Mouse (Mus musculus) gastrocnemius, postnatal 25 days (tissue): Measurements from ENCODE around the gene Drg1. TPM values are rescaled to one million over a fixed set of nuclear protein-coding genes. Genes with fewer than 3 reads are reported as not detected.
"Not testable (repeated sequence)": the region's sequence is repeated elsewhere in the genome, so short reads cannot be mapped to it uniquely, and the experiment has no call there.

Experiments used
- DNase-seq: peaks from one replicate; pipeline ENCODE4 v3.0.0; 2022
- total RNA-seq, 2 experiments: library from RNA; stranded (reverse); gene quantifications; 1 replicate in 1 of 2; 2 replicates in 1 of 2; pipeline ENCODE4 v1.2.3; 2021

Gene Drg1
- total RNA-seq, 2 experiments from 2014 or later, result 42.8 to 45.0 TPM

DNA sequence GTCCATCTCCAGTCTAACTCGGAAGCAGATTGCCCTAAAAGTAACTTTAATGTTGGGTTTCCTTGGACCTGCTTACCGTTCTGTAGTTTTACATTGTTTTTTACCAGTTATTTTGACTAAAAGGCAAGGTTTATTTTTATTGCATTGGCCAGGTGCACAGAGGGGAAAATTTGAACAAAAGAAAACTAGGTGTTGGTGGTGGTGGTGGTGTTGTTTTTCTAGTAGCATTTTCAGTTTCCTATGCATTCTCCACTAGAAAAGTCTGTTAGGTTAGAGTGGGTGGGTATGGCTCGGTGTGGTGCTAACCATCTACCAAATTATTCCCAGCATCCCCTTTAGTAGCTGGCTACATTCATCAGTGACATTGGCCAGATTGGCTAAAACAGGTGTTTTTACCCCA is 59.4 kb downstream of the Drg1 start:
- no peak for DNase-seq

DNA sequence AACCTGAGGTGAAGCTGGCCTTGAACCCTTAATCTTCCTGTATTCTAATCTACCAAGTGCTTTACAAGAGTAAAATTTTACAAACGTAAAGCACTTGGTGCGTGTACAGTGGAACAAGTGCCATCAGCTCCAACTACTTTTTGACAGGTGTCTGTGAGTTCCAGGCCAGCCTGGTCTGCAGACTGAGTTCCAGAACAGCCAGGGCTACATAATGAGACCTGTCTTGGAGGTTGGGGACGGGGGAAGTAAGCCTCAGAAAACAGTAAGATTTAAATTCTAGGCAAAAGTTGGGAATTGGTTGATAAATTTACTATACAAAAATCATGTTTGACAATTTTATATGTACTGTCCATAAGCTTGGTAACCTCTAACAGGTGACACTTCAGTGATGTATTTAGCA is 61.0 kb downstream of the Drg1 start:
- no peak for DNase-seq

DNA sequence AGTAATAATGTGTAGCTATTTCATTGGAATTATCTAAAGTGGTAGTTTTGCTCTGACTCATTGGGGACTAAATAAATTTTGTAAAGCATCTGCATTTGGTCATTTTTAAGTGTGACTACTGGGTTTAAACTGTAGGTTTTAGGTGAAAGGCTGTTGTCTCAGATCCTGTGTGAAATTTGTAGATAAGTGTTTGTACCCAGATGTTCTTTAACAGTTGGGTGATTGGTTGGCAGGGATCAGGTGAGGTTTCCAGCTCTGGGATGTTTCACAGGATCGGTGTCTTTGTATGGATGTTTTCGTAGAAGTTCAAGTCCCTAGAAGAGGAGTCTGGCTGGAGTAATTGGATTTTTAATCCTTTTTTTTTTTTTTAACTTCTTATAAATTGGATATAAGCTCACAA is 62.4 kb downstream of the Drg1 start:
- DNase-seq, result no peak

DNA sequence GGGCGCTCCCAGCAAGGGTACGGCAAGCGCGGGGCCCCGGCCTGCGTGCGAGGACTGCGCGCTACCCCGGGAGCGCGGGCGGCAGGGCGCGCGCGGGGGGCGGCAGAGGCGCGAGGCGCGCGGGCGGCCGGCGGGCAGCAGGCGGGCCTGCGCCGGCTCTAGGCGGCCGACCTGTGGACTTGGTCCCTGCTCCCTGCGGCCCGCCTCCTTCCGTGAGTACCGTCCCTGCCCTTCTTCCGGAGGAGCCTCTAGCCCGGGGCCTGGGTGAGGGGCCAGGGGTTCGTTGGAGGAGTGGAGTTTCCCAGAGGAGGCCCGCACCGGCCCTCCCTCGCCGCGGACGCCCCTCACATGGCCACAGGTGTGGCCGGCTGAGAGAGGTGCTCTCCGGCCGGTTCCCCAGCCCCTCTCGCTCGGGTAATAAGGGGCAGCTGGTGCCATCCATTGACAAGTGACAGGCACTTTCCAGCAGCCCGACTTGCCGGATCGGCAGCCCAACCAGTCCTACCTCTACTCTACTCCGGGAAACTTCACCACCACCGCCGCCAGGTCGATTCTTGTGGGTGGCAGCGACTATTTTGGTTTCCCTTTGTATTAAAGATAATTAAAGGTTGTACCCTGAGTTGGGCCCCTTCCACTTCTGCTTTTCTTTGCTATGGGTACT is 63.3 kb downstream of the Drg1 start:
- DNase-seq, result peak; percentile 48

DNA sequence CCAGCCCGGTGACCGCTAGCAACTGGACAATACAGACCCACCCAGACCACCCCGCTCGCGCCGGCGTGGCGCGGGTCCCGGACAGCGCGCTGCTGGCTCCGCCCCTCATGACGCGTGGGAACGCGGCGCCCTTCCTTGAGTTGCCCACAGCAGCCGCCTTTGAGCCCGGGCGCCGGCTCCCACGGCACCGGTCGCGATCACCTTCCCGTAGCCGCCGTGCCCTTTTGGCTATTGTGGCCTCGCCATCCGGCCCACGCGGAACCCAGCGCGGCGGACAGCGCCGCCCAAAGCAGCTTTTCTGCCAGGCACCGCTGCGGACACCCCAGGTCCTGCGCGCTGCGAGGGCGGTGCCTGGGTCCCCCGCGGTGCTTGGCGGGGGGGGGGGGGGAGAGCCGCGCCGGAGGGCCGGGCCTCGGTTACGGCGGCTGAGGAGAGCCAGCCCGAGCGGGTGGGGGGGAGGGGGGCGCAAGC is 63.9 kb downstream of the Drg1 start, which contains the start of gene Eif4enif1:
Gene Eif4enif1, plus strand, starts transcription at position 162 of the 471 bp plus-strand sequence.
- DNase-seq, result peak; percentile 88

DNA sequence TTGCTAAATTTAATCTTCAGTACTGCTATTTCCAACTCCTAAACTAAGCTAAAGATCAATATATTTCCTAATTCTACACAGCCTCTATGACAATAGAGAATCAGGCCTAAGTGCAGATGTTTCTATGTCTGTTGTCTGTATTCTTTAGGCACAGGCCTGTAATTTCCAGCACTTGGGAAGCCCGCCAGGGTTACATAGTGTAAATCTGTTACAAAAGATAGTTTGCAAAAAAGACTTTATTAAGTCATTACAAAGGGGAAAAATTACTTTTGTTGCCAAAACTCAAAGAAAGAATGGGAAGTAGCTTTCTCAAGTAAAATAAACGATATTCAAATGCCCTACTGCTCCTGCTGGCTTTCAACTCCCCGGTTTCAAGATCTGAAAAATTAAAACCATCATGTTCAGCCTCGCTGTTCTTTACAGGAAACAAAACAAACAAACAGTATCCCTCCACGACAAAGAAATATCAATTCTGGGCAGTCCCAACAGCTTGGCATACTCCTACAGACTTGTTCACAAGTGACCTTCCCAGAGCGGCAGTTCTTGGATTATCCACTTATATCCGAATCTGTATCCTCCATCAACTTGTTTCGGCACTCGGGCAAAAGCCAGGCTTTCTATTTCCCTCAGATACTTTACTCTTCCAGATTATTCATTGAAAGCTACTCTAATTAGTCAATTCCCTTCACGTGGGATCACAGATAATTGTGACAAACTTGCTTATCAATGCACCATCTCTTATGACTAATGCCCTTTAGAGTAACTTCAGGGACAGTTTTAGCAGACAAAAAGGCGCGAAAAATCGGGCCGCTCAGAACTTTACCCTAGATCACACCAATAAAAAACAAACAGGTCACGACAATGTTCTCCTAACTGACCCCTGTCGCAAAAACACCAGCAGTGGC is 64.6 kb downstream of the Drg1 start:
- no peak for DNase-seq

DNA sequence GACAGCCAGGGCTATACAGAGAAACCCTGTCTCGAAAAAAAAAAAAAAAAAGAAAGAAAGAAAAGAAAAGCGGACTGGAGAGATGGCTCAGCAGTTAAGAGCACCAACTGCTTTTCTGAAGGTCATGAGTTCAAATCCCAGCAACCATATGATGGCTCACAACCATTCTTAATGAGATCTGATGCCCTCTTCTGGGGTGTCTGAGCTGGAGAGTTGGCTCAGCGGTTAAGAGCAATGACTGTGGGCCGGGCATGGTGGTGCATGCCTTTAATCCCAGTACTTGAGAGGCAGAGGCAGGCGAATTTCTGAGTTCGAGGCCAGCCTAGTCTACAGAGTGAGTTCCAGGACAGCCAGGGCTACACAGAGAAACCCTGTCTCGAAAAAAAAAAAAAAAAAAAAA is 65.6 kb downstream of the Drg1 start:
- peak; percentile 5 for DNase-seq

DNA sequence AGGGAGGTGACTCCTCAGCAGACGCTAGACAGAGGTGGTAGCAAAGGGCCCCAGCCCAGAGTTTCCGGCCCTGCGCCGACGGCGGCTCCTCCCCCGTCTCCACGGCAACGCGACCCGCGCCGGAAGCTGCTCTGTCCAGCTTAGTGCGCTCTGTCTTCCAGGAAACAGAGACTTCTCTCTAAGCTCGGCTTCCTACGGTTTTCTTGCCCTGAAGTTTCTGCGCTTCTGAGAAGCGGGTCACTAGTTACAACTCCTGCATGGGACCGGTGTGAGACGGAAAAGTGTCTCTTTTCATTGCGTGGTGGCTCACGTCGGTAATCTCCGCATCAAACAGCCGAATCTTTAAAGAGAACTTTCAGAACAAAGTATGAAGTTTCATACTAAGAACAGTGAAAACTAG is 72.9 kb downstream of the Drg1 start, which contains the start of gene Sfi1:
Gene Sfi1, minus strand, starts transcription at position 101 of the 400 bp plus-strand sequence.
- DNase-seq, result no peak

DNA sequence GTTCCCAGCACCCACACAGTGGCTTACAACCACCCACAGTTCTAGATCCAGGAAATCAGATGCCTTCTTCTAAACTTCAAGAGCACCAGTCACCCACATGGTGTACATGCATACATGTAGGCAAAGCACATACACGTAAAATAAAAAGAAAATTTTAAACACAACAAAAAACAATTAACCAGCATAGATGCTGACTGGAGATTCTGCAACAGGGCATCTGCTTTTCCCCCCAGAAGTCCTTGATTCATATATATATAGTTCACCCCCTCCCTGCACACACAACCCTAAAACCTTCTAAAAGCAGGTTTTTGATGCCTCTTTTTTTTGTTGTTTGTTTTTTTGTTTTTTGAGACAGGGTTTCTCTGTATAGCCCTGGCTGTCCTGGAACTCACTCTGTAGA is 83.5 kb downstream of the Drg1 start:
- DNase-seq, result not testable (repeated sequence)

DNA sequence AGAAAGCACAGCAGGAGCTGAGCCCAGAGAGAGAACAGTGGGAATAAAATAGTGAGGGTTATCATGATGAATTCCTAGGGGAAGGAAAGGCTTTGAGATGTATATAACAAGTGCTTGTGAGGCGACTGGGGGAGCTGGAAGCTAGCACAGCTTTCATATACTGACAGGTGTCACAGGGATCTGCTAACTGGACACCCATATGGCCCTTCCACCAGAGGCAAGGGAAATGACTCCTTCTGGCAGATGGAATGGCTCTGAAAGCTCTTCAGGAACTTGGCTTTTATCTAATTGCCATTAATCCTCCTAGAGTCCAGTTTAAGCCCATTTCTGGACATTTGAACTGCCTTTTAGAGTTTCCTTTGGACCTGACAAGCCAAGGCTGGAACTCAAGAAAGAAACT is 84.2 kb downstream of the Drg1 start:
- not testable (repeated sequence) for DNase-seq

DNA sequence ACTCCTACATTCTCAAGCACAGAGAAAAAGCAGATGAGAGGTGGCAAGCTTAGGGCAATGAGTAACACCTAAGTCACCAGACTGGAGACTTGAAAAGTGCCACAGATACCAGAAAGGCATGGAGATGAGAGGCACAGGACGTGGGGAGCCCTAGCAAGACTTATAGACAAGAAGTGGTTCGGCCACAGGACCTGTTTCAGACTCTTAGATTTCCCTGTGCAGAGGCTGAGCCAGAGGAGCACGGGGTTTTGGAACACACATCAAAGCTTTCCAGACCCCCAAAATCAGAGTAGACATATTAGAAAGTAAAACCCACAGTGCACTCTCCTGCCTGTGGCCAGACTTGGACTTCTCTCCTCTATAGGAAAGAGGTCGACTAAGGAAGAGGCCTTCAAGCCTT is 85.0 kb downstream of the Drg1 start:
- DNase-seq, result peak; percentile 77

DNA sequence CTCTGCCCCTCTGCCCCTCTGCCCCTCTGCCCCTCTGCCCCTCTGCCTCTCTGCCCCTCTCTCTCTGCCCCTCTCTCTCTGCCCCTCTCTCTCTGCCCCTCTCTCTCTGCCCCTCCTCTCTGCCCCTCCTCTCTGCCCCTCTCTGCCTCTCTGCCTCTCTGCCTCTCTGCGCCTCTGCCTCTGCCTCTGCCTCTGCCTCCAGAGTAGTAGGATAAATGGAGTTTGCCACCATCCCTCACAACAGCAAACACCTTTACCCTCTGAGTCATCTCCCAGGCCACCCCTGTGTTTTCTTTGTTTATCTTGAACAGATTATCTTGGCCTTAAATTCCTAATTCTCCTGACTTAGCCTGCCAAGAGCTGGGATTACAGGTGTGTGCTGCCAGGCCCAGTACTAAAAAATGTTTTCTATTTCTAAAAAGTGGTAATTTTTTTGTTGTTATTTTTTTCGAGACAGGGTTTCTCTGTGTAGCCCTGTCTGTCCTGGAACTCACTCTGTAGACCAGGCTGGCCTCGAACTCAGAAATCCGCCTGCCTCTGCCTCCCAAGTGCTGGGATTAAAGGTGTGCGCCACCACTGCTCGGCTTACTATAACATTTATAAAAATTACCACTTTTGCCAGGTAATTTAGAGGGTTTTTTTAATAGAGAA is 85.6 kb downstream of the Drg1 start:
- not testable (repeated sequence) for DNase-seq

DNA sequence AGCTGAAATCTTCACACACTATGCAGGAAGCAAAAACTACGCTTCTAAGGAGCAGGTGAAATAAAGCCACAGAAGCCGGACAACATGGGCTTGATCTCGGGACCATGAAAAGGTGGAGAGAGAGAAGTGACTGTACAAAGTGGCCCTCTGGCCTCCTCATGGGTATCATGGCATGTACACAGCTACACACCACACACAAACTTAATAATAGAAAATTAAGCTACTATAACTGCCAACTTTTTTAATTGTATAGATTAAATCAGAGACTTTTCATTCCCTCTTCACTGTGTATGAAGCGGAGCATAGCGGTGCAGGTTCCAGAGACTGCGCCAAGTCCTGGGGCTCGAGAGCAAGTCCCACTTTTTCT is 86.5 kb downstream of the Drg1 start:
- peak; percentile 39 for DNase-seq

DNA sequence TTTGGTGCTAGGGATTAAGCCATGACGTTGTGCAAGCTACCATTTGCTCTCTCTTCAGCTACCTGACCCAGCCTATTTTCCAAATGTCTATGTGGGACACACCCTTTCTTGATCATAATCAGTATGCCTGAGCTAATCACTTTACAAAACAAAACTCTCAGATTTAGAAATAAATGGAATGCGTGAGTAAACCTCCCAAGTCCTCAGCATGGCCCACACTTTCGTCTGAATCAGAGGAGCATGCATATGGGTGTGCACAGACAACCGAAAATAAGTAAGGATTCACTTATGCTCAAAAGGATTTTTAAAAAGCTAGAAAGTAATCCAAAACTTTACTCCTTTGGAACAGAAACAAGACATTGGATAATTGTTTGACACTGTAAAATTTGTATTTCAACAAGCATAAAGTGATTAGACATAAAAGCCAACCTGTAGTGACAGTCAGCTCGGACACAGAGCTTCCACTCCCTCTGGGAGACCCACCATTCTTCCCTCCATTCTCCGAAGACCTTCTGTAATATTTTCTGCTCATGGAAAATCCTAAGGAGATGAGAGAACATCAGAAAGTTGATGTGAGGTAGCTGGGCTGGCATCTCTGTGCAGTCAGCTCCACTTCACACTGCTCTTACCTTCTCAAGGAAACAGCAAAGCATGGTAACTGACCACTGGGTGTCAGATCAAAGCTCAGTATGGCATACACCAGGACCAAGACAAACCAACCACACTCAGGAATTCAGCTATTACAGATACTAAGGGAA is 87.1 kb downstream of the Drg1 start:
- peak; percentile 40 for DNase-seq

DNA sequence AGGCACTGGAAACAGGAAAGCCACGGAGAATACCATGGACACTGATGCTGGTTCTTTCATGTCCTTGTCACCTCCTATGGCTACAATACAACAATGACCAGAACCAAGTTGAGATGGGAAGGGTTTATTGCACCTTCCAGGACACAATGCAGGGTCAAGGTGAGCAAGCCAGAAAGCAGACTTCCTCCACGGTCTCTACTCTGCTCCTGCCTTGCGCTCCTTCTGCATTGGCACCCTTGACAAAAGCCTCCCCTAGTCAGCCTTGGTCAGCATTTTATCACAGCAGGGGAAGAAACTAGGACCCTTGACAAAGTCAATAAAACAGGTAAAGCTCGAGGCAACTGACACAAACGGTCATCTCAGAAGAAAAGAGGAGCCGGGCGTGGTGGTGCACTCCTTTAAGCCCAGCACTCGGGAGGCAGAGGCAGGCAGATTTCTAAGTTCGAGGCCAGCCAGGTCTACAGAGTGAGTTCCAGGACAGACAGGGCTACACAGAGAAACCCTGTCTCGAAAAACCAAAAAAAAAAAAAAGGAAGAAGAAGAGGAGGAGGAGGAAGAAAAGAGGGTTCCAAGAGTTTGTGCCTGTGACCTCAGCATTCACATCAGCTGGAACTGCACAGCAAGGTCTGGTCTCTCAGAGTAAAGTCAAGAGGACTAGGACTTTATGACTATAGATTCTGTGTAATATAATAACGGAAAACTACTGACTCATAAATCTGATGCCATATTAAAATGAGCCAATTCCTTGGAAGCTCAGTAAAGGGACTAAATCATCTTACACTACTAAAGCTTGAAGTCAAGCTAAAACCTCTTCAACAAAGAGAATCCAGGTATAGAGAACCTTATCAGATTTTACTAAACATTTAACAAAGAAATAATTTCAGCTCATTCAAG is 92.5 kb downstream of the Drg1 start:
- DNase-seq, result peak; percentile 77

DNA sequence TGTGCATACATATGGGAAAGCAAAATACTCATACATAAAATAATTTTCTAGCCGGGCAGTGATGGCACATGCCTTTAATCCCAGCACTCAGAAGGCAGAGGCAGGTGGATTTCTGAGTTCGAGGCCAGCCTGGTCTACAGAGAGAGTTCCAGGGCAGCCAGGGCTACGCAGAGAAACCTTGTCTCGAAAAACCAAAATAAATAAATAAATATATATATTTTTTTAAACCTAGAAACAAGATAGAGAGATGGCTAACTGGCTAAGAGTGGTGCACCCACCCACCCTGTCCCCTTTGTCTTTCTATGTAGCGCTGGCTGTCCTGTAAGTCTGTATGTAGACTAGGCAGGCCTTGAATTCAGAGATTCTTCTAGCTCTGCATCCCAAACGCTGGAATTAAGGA is 93.7 kb downstream of the Drg1 start:
- not testable (repeated sequence) for DNase-seq

DNA sequence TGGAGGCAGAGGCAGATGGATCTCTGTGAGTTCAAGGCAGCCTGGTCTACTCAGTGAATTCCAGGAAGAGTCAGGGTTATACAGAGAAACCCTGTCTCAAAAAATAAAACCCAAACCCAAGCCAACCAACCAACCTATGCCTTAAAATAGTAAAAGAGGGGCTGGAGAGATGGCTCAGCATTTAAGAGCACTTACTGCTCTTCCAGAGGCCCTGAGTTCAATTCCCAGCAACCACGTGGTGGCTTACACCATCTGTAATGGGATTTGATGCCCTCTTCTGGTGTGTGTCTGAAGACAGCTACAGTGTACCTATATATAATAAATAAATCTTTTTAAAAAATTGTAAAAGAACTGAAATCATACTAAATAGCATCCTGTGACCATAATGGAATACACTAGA is 94.3 kb downstream of the Drg1 start:
- peak; percentile 57 for DNase-seq

DNA sequence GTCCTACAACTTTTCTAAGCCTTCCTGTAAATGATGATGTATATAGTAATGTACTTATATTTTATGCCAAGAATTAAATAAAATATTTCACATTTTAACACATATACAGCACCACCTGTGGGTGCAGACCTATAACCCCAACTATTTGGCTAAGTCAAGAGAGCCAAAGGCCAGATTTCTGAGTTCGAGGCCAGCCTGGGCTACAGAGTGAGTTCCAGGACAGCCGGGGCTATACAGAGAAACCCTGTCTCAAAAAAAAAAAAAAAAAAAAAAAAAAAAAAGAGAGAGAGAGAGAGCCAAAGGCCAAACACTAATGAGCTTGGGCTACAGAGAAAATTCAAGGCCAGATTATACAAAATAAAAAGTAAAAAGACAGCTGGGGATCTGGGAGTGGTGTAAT is 97.2 kb downstream of the Drg1 start:
- DNase-seq, result peak; percentile 36

DNA sequence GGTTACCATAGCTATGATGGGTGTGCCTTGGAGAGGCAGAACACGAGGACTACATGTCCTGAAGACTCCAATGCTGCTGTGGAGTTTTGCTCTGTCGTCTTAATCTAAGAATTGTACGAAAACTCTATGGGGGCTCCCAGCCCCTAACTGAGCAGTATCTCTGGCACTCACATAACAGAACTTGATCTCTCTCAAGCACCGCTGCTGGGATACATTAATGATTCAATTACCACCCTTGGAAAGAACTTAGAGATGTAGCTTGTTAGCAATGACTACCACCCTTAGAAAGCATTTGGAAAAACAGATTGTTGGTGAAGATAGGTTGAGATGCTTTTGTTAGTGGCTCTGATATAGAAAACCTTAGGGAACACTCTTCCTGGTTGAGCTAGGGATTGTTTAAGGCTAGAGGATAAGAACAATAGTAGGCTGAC is 98.6 kb downstream of the Drg1 start:
- DNase-seq, result peak; percentile 64

DNA sequence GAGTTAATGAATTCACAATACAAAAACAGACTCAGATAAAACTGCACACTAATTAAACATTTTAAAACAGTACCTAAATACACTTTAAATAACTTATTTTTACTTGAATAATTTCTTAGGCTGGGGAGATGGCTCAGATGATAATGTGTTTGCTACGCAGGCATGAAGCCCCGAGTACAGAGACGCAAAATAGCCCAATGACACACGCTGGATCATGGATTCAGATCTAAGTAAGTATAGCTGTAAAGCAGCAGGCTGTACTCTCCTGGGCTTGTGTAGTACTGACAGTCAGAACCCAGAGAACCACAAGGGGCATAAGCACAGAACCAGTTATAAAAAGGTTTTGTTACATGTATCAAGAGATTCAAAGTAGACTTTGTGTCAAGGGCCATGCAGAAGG is 99.1 kb downstream of the Drg1 start:
- DNase-seq, result not testable (repeated sequence)

DNA sequence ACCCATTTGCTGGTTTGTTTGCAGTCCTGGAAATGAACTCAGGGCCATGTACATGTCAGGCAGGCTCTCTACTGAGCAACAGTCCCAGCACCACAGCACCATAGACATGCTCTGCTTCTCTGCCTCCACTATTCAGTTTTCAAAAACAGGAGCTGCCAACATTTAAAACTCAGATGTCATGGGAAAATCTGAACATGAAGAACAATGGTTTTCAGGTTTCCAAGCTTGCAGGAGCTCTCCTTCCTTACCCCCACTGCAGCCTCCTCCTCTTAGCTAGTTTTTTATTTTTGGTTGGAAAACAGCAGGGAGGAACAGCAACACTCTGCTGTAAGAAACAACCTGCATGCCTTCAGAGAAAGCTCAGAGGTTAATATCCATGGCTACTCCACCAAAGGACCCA is 99.9 kb downstream of the Drg1 start:
- not testable (repeated sequence) for DNase-seq
